Comparison of ENCODE assay signal across 27 mouse cellular contexts in genomic region chr1:55558409-55558808, GRCm38 (mm10).
A peak's percentile ranks its signal among the peaks of the same experiment; 100 is the strongest.
DNase-seq lines count a peak whose midpoint lies in the region; ATAC-seq and TF ChIP-seq lines count a peak whose summit lies in the region.
"Had no signal": no experiment of that assay in that cellular context is flagged by ENCODE, and none has a peak within 500 bp of the region (broad histone marks: within the 10 kb centered on the region; RNA-seq: fewer than 3 reads in every experiment).

No protein-coding gene starts in this region.

- no peaks in the 10 kb centered on the region for H3K36me3 ChIP-seq in liver, embryonic 11.5 days (ENCODE audit: control insufficient read depth, insufficient read depth, low read length)
- H3K36me3 ChIP-seq: embryonic facial prominence, embryonic 10.5 days; embryonic facial prominence, embryonic 13.5 days; forebrain, embryonic 12.5 days; forebrain, embryonic 15.5 days; heart, embryonic 12.5 days; heart, embryonic 15.5 days; hindbrain, embryonic 10.5 days; hindbrain, embryonic 13.5 days had no signal

- H3K4me3 ChIP-seq in gastrocnemius, adult 2 months: no peak overlapping the region
- no peak overlapping the region for H3K4me3 ChIP-seq in left cerebral cortex, adult 2 months
- no peak overlapping the region for H3K4me3 ChIP-seq in liver, embryonic 11.5 days (ENCODE audit: low read depth, low read length)
- H3K4me3 ChIP-seq: embryonic facial prominence, embryonic 10.5 days; embryonic facial prominence, embryonic 13.5 days; erythroblast, embryonic 14.5 days; forebrain, embryonic 12.5 days; forebrain, embryonic 15.5 days; heart, embryonic 12.5 days; heart, embryonic 15.5 days; hindbrain, embryonic 10.5 days; hindbrain, embryonic 13.5 days had no signal

- intact Hi-C loops in gastrocnemius, adult 2 months (cut with DNase I): no loop called here
- intact Hi-C loops in left cerebral cortex, adult 2 months (cut with DNase I): loop anchor here (5.0 kb wide), 1 partner anchor 56 kb away; no protein-coding TSS in a partner anchor
- intact Hi-C loops in left cerebral cortex, postnatal 10 days (cut with DNase I): no loop called here

- no peak overlapping the region for H3K9ac ChIP-seq in liver, embryonic 11.5 days (ENCODE audit: low read depth, low read length)
- H3K9ac ChIP-seq: embryonic facial prominence, embryonic 13.5 days; forebrain, embryonic 12.5 days; forebrain, embryonic 15.5 days; heart, embryonic 12.5 days; heart, embryonic 15.5 days; hindbrain, embryonic 13.5 days had no signal

- WGBS in liver, embryonic 11.5 days: 83% methylated on average over 1 of the region's 1 CpGs

- DNase-seq in gastrocnemius, adult 2 months: no peak
- DNase-seq in gastrocnemius, postnatal 25 days: no peak
- DNase-seq in left cerebral cortex, adult 2 months (ENCODE audit: extremely low spot score in 1 of 2, low spot score in 2 of 2): no peak
- DNase-seq in left cerebral cortex, postnatal 10 days (ENCODE audit: extremely low spot score in 1 of 2, low spot score in 2 of 2): no peak
- DNase-seq in brain, adult 2 months (ENCODE audit: low read depth, low spot score): peak; percentile 56
- DNase-seq in skeletal muscle tissue, adult 2 months (ENCODE audit: low read depth, low spot score): peak; percentile 25
- no peak for DNase-seq in liver, embryonic 11.5 days (ENCODE audit: low spot score)
- no peak for DNase-seq in kidney, postnatal 25 days
- DNase-seq: adrenal gland, adult 8-10 months; adrenal gland, postnatal 25 days; cerebellum, postnatal 10 days; cerebellum, postnatal 36 days; embryo, embryonic 11 days; gastrocnemius, postnatal 36 days; heart, postnatal 10 days; heart, postnatal 36 days had no signal

- TF ChIP-seq CTCF in gastrocnemius, adult 2 months (IDR thresholded peaks at IDR 0.05): no peak
- TF ChIP-seq CTCF in left cerebral cortex, adult 2 months (IDR thresholded peaks at IDR 0.05): no peak

- no peaks in the 10 kb centered on the region for H3K9me3 ChIP-seq in liver, embryonic 11.5 days (ENCODE audit: control insufficient read depth, low read length)
- H3K9me3 ChIP-seq: embryonic facial prominence, embryonic 10.5 days; embryonic facial prominence, embryonic 13.5 days; forebrain, embryonic 12.5 days; forebrain, embryonic 15.5 days; heart, embryonic 12.5 days; heart, embryonic 15.5 days; hindbrain, embryonic 10.5 days; hindbrain, embryonic 13.5 days had no signal

- H3K4me2 ChIP-seq in liver, embryonic 11.5 days: no peak overlapping the region
- H3K4me2 ChIP-seq: embryonic facial prominence, embryonic 13.5 days; forebrain, embryonic 12.5 days; forebrain, embryonic 15.5 days; heart, embryonic 12.5 days; heart, embryonic 15.5 days; hindbrain, embryonic 13.5 days had no signal

- no peaks in the 10 kb centered on the region for H3K27me3 ChIP-seq in liver, embryonic 11.5 days (replicated peaks; ENCODE audit: control insufficient read depth, insufficient read depth, low read length)
- H3K27me3 ChIP-seq: embryonic facial prominence, embryonic 13.5 days; forebrain, embryonic 12.5 days; forebrain, embryonic 15.5 days; heart, embryonic 12.5 days; heart, embryonic 15.5 days; hindbrain, embryonic 13.5 days had no signal

- H3K27ac ChIP-seq in gastrocnemius, adult 2 months: peak overlapping the region; percentile 20; the same call in 1 of the 2 replicates
- peak overlapping the region; percentile 50 for H3K27ac ChIP-seq in left cerebral cortex, adult 2 months
- H3K27ac ChIP-seq in liver, embryonic 11.5 days (ENCODE audit: low read depth, low read length): no peak overlapping the region
- H3K27ac ChIP-seq: embryonic facial prominence, embryonic 10.5 days; embryonic facial prominence, embryonic 13.5 days; forebrain, embryonic 12.5 days; forebrain, embryonic 15.5 days; heart, embryonic 15.5 days; hindbrain, embryonic 10.5 days; hindbrain, embryonic 13.5 days had no signal

- no peaks in the 10 kb centered on the region for H3K4me1 ChIP-seq in liver, embryonic 11.5 days (replicated peaks; ENCODE audit: control insufficient read depth, insufficient read depth, low read length)
- H3K4me1 ChIP-seq: embryonic facial prominence, embryonic 10.5 days; embryonic facial prominence, embryonic 13.5 days; forebrain, embryonic 12.5 days; heart, embryonic 12.5 days; heart, embryonic 15.5 days; hindbrain, embryonic 10.5 days had no signal

- no peak for ATAC-seq in liver, embryonic 11.5 days (replicated peaks; ENCODE audit: low FRiP score)
- ATAC-seq: CD4-positive, CD25-positive, alpha-beta regulatory T cell, adult 4 months; forebrain, embryonic 15.5 days; hindbrain, embryonic 16.5 days had no signal

Comparison
In these comparisons a context has a peak if more than half of its experiments do, and no peak if none do; other contexts are left out.
1. DNase-seq: peak in brain, adult 2 months (single experiment) and skeletal muscle tissue, adult 2 months (single experiment); none in gastrocnemius, adult 2 months (single experiment), gastrocnemius, postnatal 25 days (single experiment), left cerebral cortex, adult 2 months (0 of 2), left cerebral cortex, postnatal 10 days (0 of 2), liver, embryonic 11.5 days (single experiment) and kidney, postnatal 25 days (0 of 2).